Mouse (Mus musculus): ENCODE measurements around the gene Celf2. TPM values are rescaled to one million over a fixed set of nuclear protein-coding genes. Genes with fewer than 3 reads are reported as not detected.

Gene Celf2
- polyA plus RNA-seq, 1 experiment from 2014 or later = 57.8 TPM

DNA sequence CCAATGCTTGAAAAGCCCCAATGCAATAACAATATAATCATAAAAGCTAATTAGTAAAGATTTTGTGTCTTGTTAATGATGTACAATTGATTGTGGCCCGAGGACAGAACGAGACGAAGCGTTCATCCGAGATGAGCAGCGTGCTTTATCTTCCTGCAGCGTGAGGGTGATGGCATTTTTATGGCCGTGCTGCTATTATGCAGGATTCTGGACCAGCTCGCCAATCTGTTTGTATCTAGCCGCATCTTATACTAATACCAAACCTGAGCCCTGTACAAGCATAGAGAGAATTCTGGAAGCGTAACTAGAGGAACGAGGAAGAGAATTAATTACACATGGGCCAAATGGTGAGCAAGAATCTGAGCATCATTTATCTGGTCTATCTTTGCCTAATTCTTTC, 576.2 kb downstream of the Celf2 start:
- no peak overlapping the region for H3K4me2 ChIP-seq
- no peak overlapping the region for H3K4me3 ChIP-seq
- H3K36me3 ChIP-seq = no peaks in the 10 kb centered on the region
- no peaks in the 10 kb centered on the region for H3K4me1 ChIP-seq
- no peak for ATAC-seq (ENCODE audit: extremely low read depth, insufficient number of reproducible peaks, low FRiP score, low TSS enrichment)
- no peaks in the 10 kb centered on the region for H3K27me3 ChIP-seq (replicated peaks)
- WGBS = 87% methylated on average over 12 of the region's 12 CpGs
- no peak overlapping the region for H3K9ac ChIP-seq
- H3K9me3 ChIP-seq = no peaks in the 10 kb centered on the region
- H3K27ac ChIP-seq (replicated peaks) = no peak overlapping the region

DNA sequence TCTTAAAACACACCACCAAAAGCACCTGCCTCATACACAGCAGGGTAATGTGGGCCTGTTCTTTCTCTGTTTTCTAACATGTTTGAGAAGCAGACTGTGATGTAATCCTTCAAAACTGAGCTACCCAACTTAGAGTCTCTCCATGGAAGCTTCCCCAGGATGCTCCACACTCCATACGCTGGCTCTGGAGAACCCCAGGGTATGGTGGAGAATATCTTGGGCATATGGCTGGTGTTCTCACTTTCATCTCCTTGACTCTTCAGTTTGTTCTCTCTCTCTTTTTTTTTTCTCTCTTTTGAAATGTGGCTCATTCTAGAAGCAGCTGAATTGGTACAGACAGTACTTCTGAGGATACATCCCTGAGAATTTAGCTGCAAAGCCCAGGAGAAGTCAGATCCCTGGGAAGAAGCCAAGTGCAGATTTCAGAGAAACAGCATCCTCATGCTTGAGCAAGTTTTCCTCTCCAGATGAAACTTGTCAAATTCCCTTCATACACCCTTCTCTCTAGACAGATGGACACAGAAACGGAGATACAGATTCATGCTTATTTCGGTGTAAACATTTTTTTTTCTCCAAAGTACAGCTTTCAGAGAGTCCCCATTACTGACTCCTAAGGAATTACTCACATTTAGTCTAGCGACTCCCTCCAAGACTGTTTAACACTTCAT, 581.5 kb downstream of the Celf2 start:
- Histone ChIP-seq H3K36me3 (no peaks in the 10 kb centered on the region), H3K27me3 (replicated peaks) (no peaks in the 10 kb centered on the region), H3K9ac (no peak overlapping the region), H3K9me3 (no peaks in the 10 kb centered on the region), H3K4me1 (peaks cover 16% of the 10 kb centered on the region), H3K27ac (replicated peaks) (no peak overlapping the region), H3K4me2 (no peak overlapping the region), H3K4me3 (no peak overlapping the region)
- WGBS = 65% methylated on average over 4 of the region's 4 CpGs
- no peak for ATAC-seq (ENCODE audit: extremely low read depth, insufficient number of reproducible peaks, low FRiP score, low TSS enrichment)

DNA sequence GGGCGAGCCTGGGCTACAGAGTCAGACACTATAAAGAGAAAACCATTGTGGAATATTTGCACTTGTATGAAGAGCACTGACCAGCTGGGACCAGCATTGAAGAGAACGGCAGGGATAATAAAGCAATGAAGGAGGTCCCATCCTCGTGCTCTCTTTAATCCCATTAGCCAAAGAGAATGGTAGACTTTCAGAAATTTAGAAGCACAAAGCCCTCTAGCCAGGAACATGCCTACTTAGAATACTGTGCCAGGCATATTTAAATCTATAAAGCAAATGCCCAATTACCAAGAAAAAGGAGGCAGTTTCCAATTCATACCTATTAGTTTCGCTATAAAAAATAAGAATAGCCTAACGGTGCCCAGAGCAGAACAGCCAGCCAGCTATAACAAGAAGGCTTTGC, 583.9 kb downstream of the Celf2 start:
- Histone ChIP-seq H3K4me3 (no peak overlapping the region), H3K4me2 (no peak overlapping the region), H3K9ac (no peak overlapping the region), H3K27ac (replicated peaks) (no peak overlapping the region), H3K36me3 (no peaks in the 10 kb centered on the region), H3K9me3 (no peaks in the 10 kb centered on the region), H3K27me3 (replicated peaks) (no peaks in the 10 kb centered on the region), H3K4me1 (peaks cover 16% of the 10 kb centered on the region)
- ATAC-seq (ENCODE audit: extremely low read depth, insufficient number of reproducible peaks, low FRiP score, low TSS enrichment) = no peak
- WGBS = 86% methylated on average over 5 of the region's 5 CpGs

DNA sequence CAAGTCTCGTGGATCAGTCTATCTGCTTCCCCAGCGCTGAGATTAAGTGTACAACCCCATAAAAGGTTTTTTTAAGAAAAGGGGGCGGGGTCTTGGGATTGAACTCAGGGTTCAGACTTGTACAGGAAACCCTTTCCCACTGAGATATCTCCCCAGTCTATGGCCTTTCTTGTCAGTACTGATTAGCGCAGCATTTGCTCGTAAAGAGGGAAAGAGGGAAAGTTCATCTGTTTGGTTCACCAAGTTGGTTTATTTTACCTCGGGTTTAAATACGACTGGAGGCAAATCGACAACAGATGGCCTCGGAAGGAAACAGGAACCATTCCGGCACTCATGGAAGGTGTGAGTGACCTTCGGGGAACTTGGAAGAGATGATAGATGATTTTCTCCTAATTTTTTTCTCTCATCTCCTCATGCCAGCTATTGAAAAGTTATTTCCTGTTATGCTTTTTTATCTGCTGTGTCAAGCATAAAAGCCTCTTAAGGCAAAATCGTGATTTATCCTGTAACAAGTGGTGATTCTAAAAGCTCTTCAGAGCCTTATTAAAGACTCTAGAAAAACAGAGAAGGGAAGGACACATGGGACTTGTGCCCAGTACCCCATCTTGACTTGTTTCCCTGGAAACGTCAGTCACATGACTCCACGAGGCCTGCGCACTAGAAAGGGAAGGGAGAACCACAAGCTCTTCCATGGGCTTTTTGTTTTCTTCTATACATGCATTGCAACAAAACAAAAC, 585.5 kb downstream of the Celf2 start:
- no peak overlapping the region for H3K27ac ChIP-seq (replicated peaks)
- H3K36me3 ChIP-seq = no peaks in the 10 kb centered on the region
- peak overlapping the region; percentile 22 for H3K4me2 ChIP-seq
- no peak overlapping the region for H3K9ac ChIP-seq
- no peak for ATAC-seq (ENCODE audit: extremely low read depth, insufficient number of reproducible peaks, low FRiP score, low TSS enrichment)
- H3K4me3 ChIP-seq = no peak overlapping the region
- no peaks in the 10 kb centered on the region for H3K9me3 ChIP-seq
- WGBS = 59% methylated on average over 15 of the region's 15 CpGs
- peaks cover 16% of the 10 kb centered on the region for H3K4me1 ChIP-seq
- H3K27me3 ChIP-seq (replicated peaks) = no peaks in the 10 kb centered on the region

DNA sequence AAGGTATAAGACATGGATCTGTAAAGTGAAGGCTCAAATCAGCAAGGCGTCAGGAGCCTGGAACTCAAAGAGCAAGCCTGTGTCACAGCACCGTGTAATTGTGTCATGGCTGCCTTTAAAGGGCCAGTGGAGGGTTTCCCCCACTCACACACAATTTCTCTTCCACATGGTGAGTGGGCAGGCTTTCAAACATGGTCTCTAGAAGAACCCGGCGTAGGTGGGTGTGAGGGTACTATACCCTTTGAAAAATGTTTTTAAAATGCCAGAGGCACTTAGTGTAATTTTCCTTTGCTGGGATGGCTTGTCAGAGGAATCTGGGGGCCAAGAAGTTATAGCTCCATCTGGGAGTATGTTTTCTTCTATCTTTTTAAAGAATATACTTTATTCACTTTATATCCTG, 594.0 kb downstream of the Celf2 start:
- Histone ChIP-seq H3K27ac (replicated peaks) (no peak overlapping the region), H3K9ac (no peak overlapping the region), H3K4me3 (no peak overlapping the region), H3K4me2 (no peak overlapping the region), H3K36me3 (no peaks in the 10 kb centered on the region), H3K4me1 (peaks cover 21% of the 10 kb centered on the region), H3K9me3 (no peaks in the 10 kb centered on the region), H3K27me3 (replicated peaks) (no peaks in the 10 kb centered on the region)
- no peak for ATAC-seq (ENCODE audit: extremely low read depth, insufficient number of reproducible peaks, low FRiP score, low TSS enrichment)
- WGBS = 78% methylated on average over 4 of the region's 4 CpGs

DNA sequence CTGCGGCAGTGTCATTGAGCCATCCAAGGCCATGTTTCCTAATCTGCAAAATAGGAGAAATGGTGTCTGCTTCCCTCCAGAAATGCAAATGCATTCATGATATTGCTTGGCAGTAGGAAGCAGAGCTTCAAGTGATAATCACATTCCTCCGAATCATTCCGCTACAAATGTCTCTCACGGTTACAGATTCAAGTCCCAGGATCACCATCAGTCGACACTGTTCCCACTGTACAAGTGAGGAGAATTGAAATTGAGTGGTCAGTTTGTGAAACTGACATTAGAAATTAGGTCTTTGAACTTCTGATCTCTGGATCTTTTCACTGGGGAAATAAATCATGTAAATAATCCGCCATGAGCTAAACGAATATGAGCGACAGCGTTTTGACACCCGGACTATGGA, 596.0 kb downstream of the Celf2 start:
- Histone ChIP-seq H3K4me2 (no peak overlapping the region), H3K9me3 (no peaks in the 10 kb centered on the region), H3K9ac (no peak overlapping the region), H3K4me1 (peaks cover 23% of the 10 kb centered on the region), H3K27ac (replicated peaks) (no peak overlapping the region), H3K36me3 (no peaks in the 10 kb centered on the region), H3K4me3 (no peak overlapping the region), H3K27me3 (replicated peaks) (no peaks in the 10 kb centered on the region)
- no peak for ATAC-seq (ENCODE audit: extremely low read depth, insufficient number of reproducible peaks, low FRiP score, low TSS enrichment)
- WGBS = 80% methylated on average over 10 of the region's 10 CpGs

DNA sequence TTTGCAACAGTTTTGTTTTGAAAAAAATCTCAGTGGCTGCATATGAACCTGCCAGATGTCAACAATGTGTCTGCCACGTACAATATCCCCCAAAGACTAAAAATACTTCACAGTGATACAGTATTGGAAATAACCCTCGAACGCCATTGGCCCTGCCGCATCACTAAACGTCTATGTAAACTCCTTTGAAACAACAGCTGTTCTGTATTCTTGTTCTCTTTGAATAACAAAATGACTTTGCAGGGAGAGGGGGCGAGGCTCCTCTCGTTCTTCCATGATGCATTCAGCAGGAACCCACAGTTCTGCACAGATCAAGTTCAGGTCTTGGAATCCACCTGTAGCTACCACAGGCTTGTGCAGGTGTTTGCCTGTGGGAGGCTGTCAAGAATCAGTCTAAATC, 597.4 kb downstream of the Celf2 start:
- no peak overlapping the region for H3K4me3 ChIP-seq
- ATAC-seq (ENCODE audit: extremely low read depth, insufficient number of reproducible peaks, low FRiP score, low TSS enrichment) = no peak
- no peaks in the 10 kb centered on the region for H3K9me3 ChIP-seq
- peaks cover 25% of the 10 kb centered on the region for H3K4me1 ChIP-seq
- H3K27ac ChIP-seq (replicated peaks) = no peak overlapping the region
- H3K9ac ChIP-seq = no peak overlapping the region
- H3K27me3 ChIP-seq (replicated peaks) = no peaks in the 10 kb centered on the region
- WGBS = 50% methylated on average over 7 of the region's 7 CpGs
- peak overlapping the region; percentile 18; the same call in 1 of the 2 replicates for H3K4me2 ChIP-seq
- no peaks in the 10 kb centered on the region for H3K36me3 ChIP-seq

DNA sequence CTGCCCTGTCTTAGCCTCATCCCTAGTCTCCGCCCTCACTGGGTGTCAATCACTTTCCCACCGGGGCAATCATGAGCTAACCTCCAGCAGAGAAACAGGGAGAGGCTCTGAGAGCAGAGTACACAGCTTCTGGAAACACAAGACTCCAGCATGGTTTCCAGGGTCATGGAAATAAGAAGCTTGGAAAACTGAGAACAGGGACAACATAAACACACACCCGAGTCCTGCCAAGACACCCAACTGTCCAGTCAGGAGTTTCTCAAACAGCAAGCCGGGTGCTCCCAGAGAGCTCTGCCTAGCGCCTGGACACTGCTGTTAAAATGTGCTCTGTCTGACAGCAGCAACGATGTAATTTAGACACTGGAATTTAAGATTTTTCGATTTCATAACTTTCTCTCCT, 599.4 kb downstream of the Celf2 start:
- H3K4me1 ChIP-seq = peaks cover 36% of the 10 kb centered on the region
- WGBS = 67% methylated on average over 7 of the region's 7 CpGs
- no peak overlapping the region for H3K27ac ChIP-seq (replicated peaks)
- H3K9ac ChIP-seq = no peak overlapping the region
- no peak overlapping the region for H3K4me3 ChIP-seq
- no peaks in the 10 kb centered on the region for H3K9me3 ChIP-seq
- ATAC-seq (ENCODE audit: extremely low read depth, insufficient number of reproducible peaks, low FRiP score, low TSS enrichment) = no peak
- H3K36me3 ChIP-seq = no peaks in the 10 kb centered on the region
- H3K4me2 ChIP-seq = no peak overlapping the region
- H3K27me3 ChIP-seq (replicated peaks) = no peaks in the 10 kb centered on the region

DNA sequence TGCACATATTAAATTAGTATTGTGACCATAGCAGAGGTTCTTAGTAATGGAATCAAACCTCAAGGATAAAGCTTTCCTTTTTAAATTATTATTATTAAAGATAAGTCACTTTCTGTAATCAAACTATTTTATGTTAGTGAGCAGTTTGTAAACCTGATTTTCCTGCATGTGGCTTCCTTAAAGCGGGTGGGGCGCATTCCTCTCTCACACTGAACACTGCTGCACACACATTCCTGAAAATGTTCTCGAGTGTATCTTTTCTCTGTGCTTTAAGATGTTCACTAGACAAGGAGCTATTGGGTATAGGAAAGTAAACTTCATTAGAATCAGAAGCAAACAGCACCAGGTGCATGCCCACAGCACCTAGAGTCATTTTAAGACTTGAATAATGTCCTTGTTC, 605.0 kb downstream of the Celf2 start:
- no peak for ATAC-seq (ENCODE audit: extremely low read depth, insufficient number of reproducible peaks, low FRiP score, low TSS enrichment)
- no peaks in the 10 kb centered on the region for H3K36me3 ChIP-seq
- no peak overlapping the region for H3K27ac ChIP-seq (replicated peaks)
- WGBS = 65% methylated on average over 3 of the region's 3 CpGs
- no peaks in the 10 kb centered on the region for H3K9me3 ChIP-seq
- H3K4me3 ChIP-seq = no peak overlapping the region
- peaks cover 24% of the 10 kb centered on the region for H3K4me1 ChIP-seq
- H3K4me2 ChIP-seq = no peak overlapping the region
- H3K9ac ChIP-seq = no peak overlapping the region
- no peaks in the 10 kb centered on the region for H3K27me3 ChIP-seq (replicated peaks)

DNA sequence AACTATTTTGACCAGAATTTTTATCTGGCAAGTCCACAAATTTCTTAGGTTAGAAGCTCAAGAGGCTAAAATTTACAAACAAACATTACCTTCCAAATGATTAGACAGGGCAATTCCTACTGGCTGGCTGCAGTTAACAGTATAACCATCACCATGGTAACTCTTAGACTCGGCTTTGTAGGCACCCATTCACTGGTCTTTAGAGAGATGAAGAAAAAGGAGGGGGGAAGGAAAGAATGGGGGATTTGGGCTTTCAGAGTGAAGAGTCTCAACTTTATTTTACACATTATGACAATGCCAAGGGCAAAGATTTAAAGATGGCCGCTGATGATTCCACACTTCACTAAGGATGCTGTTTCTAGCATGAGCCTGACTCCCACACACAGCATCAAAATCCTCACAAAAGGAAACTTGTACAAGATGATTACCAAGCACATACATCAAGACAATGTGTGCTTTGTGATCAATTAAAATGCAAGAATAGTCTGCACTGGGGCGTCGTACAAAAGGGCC, 606.1 kb downstream of the Celf2 start:
- no peak for ATAC-seq (ENCODE audit: extremely low read depth, insufficient number of reproducible peaks, low FRiP score, low TSS enrichment)
- H3K4me1 ChIP-seq = peaks cover 29% of the 10 kb centered on the region
- no peaks in the 10 kb centered on the region for H3K36me3 ChIP-seq
- no peak overlapping the region for H3K4me2 ChIP-seq
- WGBS = 75% methylated on average over 4 of the region's 4 CpGs
- no peak overlapping the region for H3K4me3 ChIP-seq
- H3K27me3 ChIP-seq (replicated peaks) = no peaks in the 10 kb centered on the region
- no peak overlapping the region for H3K9ac ChIP-seq
- H3K9me3 ChIP-seq = no peaks in the 10 kb centered on the region
- H3K27ac ChIP-seq (replicated peaks) = no peak overlapping the region

DNA sequence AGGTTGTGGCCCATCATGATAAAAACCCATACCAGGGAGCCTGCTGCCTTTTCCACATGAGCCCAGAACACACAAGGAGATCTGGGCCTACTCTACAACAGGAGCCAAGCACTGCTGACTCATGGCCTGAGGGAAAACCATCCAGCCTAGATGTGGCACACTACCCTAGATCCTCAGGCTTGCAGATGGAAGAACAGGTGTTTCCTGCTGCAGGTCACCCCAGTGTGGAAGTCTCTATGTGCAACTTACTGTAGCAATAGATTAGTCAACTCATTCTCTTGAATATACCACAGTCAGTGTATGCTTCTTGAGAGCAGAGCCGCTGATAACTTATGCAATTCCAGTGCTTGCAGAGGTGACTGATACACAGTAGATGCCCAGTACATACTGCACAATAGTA, 612.5 kb downstream of the Celf2 start:
- Histone ChIP-seq H3K36me3 (no peaks in the 10 kb centered on the region), H3K9me3 (no peaks in the 10 kb centered on the region), H3K9ac (no peak overlapping the region), H3K4me1 (peaks cover 22% of the 10 kb centered on the region), H3K4me3 (no peak overlapping the region), H3K27me3 (replicated peaks) (no peaks in the 10 kb centered on the region), H3K27ac (replicated peaks) (no peak overlapping the region), H3K4me2 (no peak overlapping the region)
- ATAC-seq (ENCODE audit: extremely low read depth, insufficient number of reproducible peaks, low FRiP score, low TSS enrichment) = no peak
- WGBS = 97% methylated on average over 1 of the region's 1 CpGs

DNA sequence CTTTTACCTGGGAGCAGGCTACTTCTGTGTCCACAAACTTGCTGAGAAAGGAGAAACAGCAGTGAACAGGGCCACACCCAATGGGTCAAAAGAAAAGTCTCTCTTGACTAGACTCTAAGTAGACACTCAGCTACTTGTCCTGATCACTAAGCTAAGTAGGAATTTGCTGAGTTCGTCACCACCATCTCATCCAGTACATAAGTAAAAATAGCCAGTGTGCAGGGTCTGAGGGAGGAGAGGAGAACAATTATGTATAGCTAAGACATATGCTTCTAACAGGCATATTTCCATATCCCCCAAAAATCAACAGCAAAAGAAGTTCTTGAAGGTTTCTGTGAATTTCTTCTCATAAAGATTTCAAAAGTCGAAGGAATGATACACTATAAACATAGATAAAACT, 615.8 kb downstream of the Celf2 start:
- no peak overlapping the region for H3K4me2 ChIP-seq
- H3K9me3 ChIP-seq = no peaks in the 10 kb centered on the region
- H3K27ac ChIP-seq (replicated peaks) = no peak overlapping the region
- no peak for ATAC-seq (ENCODE audit: extremely low read depth, insufficient number of reproducible peaks, low FRiP score, low TSS enrichment)
- 54% methylated on average over 2 of the region's 2 CpGs for WGBS
- no peak overlapping the region for H3K9ac ChIP-seq
- no peak overlapping the region for H3K4me3 ChIP-seq
- peaks cover 19% of the 10 kb centered on the region for H3K4me1 ChIP-seq
- no peaks in the 10 kb centered on the region for H3K27me3 ChIP-seq (replicated peaks)
- no peaks in the 10 kb centered on the region for H3K36me3 ChIP-seq
